Mouse (Mus musculus) CD4-positive, CD25-positive, alpha-beta regulatory T cell, adult 2 months (primary cell): ENCODE results near the gene Tldc2.

Experiments used
- DNase-seq: peaks from one replicate; pipeline ENCODE4 v3.0.0-alpha.2; 2012; ENCODE audit warnings: low read depth, low spot score

Tldc2 gene

GRCm38 (mm10) chr2:157086796-157087195 lies at the start of gene Tldc2:
Tldc2 (plus strand) TSS chr2:157087055.
- DNase-seq = no peak

GRCm38 (mm10) chr2:157037303-157037702 lies 49.6 kb upstream of the Tldc2 start:
- DNase-seq = no peak

- DNase-seq = no peak
These were observed 46.8 kb upstream of the Tldc2 start for GRCm38 (mm10) chr2:157039900-157040648.

GRCm38 (mm10) chr2:157040649-157041046 lies 46.2 kb upstream of the Tldc2 start:
- DNase-seq = no peak

GRCm38 (mm10) chr2:157041421-157041820 lies 45.4 kb upstream of the Tldc2 start:
- DNase-seq = no peak

- no peak for DNase-seq
These were observed 43.3 kb upstream of the Tldc2 start for GRCm38 (mm10) chr2:157043556-157043955.

- DNase-seq = peak; percentile 20
These were observed 42.9 kb upstream of the Tldc2 start for GRCm38 (mm10) chr2:157043987-157044386.

GRCm38 (mm10) chr2:157045932-157046331 lies 40.9 kb upstream of the Tldc2 start:
- DNase-seq = no peak

- no peak for DNase-seq
These were observed 39.9 kb upstream of the Tldc2 start for GRCm38 (mm10) chr2:157046956-157047355.

GRCm38 (mm10) chr2:157048395-157049181 lies 38.3 kb upstream of the Tldc2 start:
- DNase-seq = no peak

- DNase-seq = no peak
These were observed 37.0 kb upstream of the Tldc2 start for GRCm38 (mm10) chr2:157049831-157050243.

- DNase-seq = no peak
These were observed 34.4 kb upstream of the Tldc2 start for GRCm38 (mm10) chr2:157052448-157052847.

- DNase-seq = no peak
These were observed 33.7 kb upstream of the Tldc2 start for GRCm38 (mm10) chr2:157053124-157053523.

- DNase-seq = no peak
These were observed 33.1 kb upstream of the Tldc2 start for GRCm38 (mm10) chr2:157053787-157054186.

GRCm38 (mm10) chr2:157054297-157054696 lies 32.6 kb upstream of the Tldc2 start:
- no peak for DNase-seq

- DNase-seq = no peak
These were observed 32.0 kb upstream of the Tldc2 start for GRCm38 (mm10) chr2:157054816-157055215.

GRCm38 (mm10) chr2:157055721-157056120 lies 31.1 kb upstream of the Tldc2 start:
- no peak for DNase-seq

GRCm38 (mm10) chr2:157057186-157057585 lies 29.7 kb upstream of the Tldc2 start:
- no peak for DNase-seq

- no peak for DNase-seq
These were observed 29.1 kb upstream of the Tldc2 start for GRCm38 (mm10) chr2:157057758-157058157.

GRCm38 (mm10) chr2:157058342-157058998 lies 28.4 kb upstream of the Tldc2 start:
- DNase-seq = no peak

GRCm38 (mm10) chr2:157059166-157059565 lies 27.7 kb upstream of the Tldc2 start:
- no peak for DNase-seq

GRCm38 (mm10) chr2:157060037-157060436 lies 26.8 kb upstream of the Tldc2 start:
- DNase-seq = no peak
